Mouse (Mus musculus) limb, embryonic 13.5 days (tissue): Measurements from ENCODE around the gene Slc6a8. TPM values are rescaled to one million over a fixed set of nuclear protein-coding genes. Genes with fewer than 3 reads are reported as not detected.
A peak's percentile ranks its signal among the peaks of the same experiment; 100 is the strongest.

ENCODE experiments used
- ATAC-seq: fragments of 200-750 bp; cut with Nextera tagmentation; 2 replicates; pipeline ENCODE4 v1.8.0; 2017; ENCODE audit warnings: low read depth, moderate number of reproducible peaks, moderate TSS enrichment; ENCODE audit not compliant: low FRiP score
- H3K27ac ChIP-seq: fragments of 300-500 bp; sonication (generic); 2 replicates; pipeline ENCODE4 v1.5.1; 2015; ENCODE audit warnings: inconsistent platforms, mild to moderate bottlenecking, moderate library complexity
- H3K27me3 ChIP-seq: fragments of 300-500 bp; sonication (generic); 2 replicates; pipeline ENCODE4 v1.6.1; 2015; ENCODE audit warnings: mild to moderate bottlenecking, inconsistent platforms
- H3K36me3 ChIP-seq: fragments of 300-500 bp; sonication (generic); 2 replicates; pipeline ENCODE4 v1.6.1; 2015; ENCODE audit warnings: inconsistent platforms, mild to moderate bottlenecking, moderate library complexity
- H3K4me1 ChIP-seq: fragments of 300-500 bp; sonication (generic); 2 replicates; pipeline ENCODE4 v1.6.1; 2015; ENCODE audit warnings: inconsistent platforms
- H3K4me2 ChIP-seq: fragments of 300-500 bp; sonication (generic); replicated peaks from 2 replicates; pipeline ENCODE4 v1.6.1; 2015; ENCODE audit warnings: inconsistent platforms, mild to moderate bottlenecking, moderate library complexity
- H3K4me3 ChIP-seq: fragments of 300-500 bp; sonication (generic); 2 replicates; pipeline ENCODE4 v1.5.1; 2015; ENCODE audit warnings: moderate library complexity, mild to moderate bottlenecking, inconsistent platforms
- H3K9ac ChIP-seq: fragments of 300-500 bp; sonication (generic); 2 replicates; pipeline ENCODE4 v1.6.1; 2015; ENCODE audit warnings: mild to moderate bottlenecking, inconsistent platforms
- H3K9me3 ChIP-seq: fragments of 300-500 bp; sonication (generic); 2 replicates; pipeline ENCODE4 v1.6.1; 2016; ENCODE audit warnings: inconsistent platforms
- WGBS: fragments of 180-500 bp; shearing (Covaris S2); methylation state at CpG from one replicate; pipeline ENCODE4 v1.1.7; 2015; 5-methylcytosine and 5-hydroxymethylcytosine counted together
- polyA plus RNA-seq: library from polyadenylated mRNA; unstranded; fragments of >200 nt; fragmentation: Nextera tagmentation; extraction: Ambion mirVana; gene quantifications from 2 replicates; pipeline ENCODE4 v1.2.1, GENCODE M21; 2015

Slc6a8 gene
- polyA plus RNA-seq, 1 experiment from 2014 or later = 8.3 TPM

- Histone ChIP-seq H3K9me3 (no peaks in the 10 kb centered on the region), H3K4me3 (no peak overlapping the region), H3K4me2 (no peak overlapping the region), H3K4me1 (no peaks in the 10 kb centered on the region), H3K36me3 (peaks cover 58% of the 10 kb centered on the region), H3K27ac (no peak overlapping the region), H3K27me3 (peaks cover 2% of the 10 kb centered on the region; the same call in 1 of the 2 replicates), H3K9ac (no peak overlapping the region)
- WGBS = 53% methylated on average over 3 of the region's 3 CpGs
- ATAC-seq = no peak
These were observed 12.7 kb downstream of the Slc6a8 start for GRCm38 (mm10) chrX:73685629-73686028.

- WGBS = 63% methylated on average over 5 of the region's 5 CpGs
- H3K27me3 ChIP-seq = peaks cover 2% of the 10 kb centered on the region; the same call in 1 of the 2 replicates
- no peak for ATAC-seq
These were observed 18.1 kb downstream of the Slc6a8 start for GRCm38 (mm10) chrX:73690917-73691629.

GRCm38 (mm10) chrX:73700472-73700871, 27.5 kb downstream of the Slc6a8 start:
- Histone ChIP-seq H3K9me3 (no peaks in the 10 kb centered on the region), H3K27ac (no peak overlapping the region), H3K4me3 (no peak overlapping the region), H3K27me3 (no peaks in the 10 kb centered on the region), H3K4me1 (no peaks in the 10 kb centered on the region), H3K4me2 (no peak overlapping the region), H3K36me3 (peaks cover 18% of the 10 kb centered on the region), H3K9ac (no peak overlapping the region)
- ATAC-seq = no peak
- 81% methylated on average over 1 of the region's 1 CpGs for WGBS

More at GRCm38 (mm10) chrX:73690917-73691629, 18.1 kb downstream of the Slc6a8 start:
- H3K4me1 ChIP-seq = no peaks in the 10 kb centered on the region
- H3K27ac ChIP-seq = no peak overlapping the region
- no peaks in the 10 kb centered on the region for H3K9me3 ChIP-seq
- peaks cover 40% of the 10 kb centered on the region for H3K36me3 ChIP-seq
- H3K4me3 ChIP-seq = no peak overlapping the region
- no peak overlapping the region for H3K9ac ChIP-seq
- no peak overlapping the region for H3K4me2 ChIP-seq

GRCm38 (mm10) chrX:73715476-73716108, 42.6 kb downstream of the Slc6a8 start:
- Histone ChIP-seq H3K9me3 (no peaks in the 10 kb centered on the region), H3K4me3 (peak overlapping the region; percentile 57), H3K4me2 (peak overlapping the region; percentile 69), H3K36me3 (peaks cover 15% of the 10 kb centered on the region; the same call in 1 of the 2 replicates), H3K27ac (peak overlapping the region; percentile 72; the same call in 1 of the 2 replicates), H3K4me1 (peaks cover 32% of the 10 kb centered on the region), H3K9ac (peak overlapping the region; percentile 73), H3K27me3 (0 out of 2 replicates have a peak, but pooled peaks cover 3% of the 10 kb centered on the region)
- WGBS = 30% methylated on average over 21 of the region's 21 CpGs
- peak; percentile 34 for ATAC-seq

GRCm38 (mm10) chrX:73716109-73716661, 43.2 kb downstream of the Slc6a8 start, which contains the start of the genes Bcap31 and Abcd1:
TSS of gene Bcap31 (minus strand) at chrX:73716175.
TSS of gene Abcd1 (plus strand) at chrX:73716597.
- H3K27me3 ChIP-seq = 0 out of 2 replicates have a peak, but pooled peaks cover 3% of the 10 kb centered on the region
- H3K9me3 ChIP-seq = no peaks in the 10 kb centered on the region
- H3K4me2 ChIP-seq = peak within 1 kb of the TSS; percentile 71
- peak within 1 kb of the TSS; percentile 73 for H3K9ac ChIP-seq
- 31% methylated on average over 42 of the region's 45 CpGs for WGBS
- ATAC-seq = peak; percentile 95
- peak within 1 kb of the TSS; percentile 75 for H3K27ac ChIP-seq
- H3K36me3 ChIP-seq = peaks cover 9% of the 10 kb centered on the region; the same call in 1 of the 2 replicates
- H3K4me1 ChIP-seq = peaks cover 32% of the 10 kb centered on the region
- peak within 1 kb of the TSS; percentile 57 for H3K4me3 ChIP-seq

GRCm38 (mm10) chrX:73716709-73717545, 44.0 kb downstream of the Slc6a8 start:
- Histone ChIP-seq H3K27me3 (0 out of 2 replicates have a peak, but pooled peaks cover 3% of the 10 kb centered on the region), H3K27ac (peak overlapping the region; percentile 75), H3K4me2 (peak overlapping the region; percentile 71), H3K9me3 (no peaks in the 10 kb centered on the region), H3K4me1 (peaks cover 32% of the 10 kb centered on the region), H3K9ac (peak overlapping the region; percentile 62), H3K36me3 (0 out of 2 replicates have a peak, but pooled peaks cover 5% of the 10 kb centered on the region), H3K4me3 (peak overlapping the region; percentile 57)
- ATAC-seq = peak; percentile 39
- WGBS = 35% methylated on average over 30 of the region's 30 CpGs

GRCm38 (mm10) chrX:73717667-73718066, 44.7 kb downstream of the Slc6a8 start:
- peak overlapping the region; percentile 57 for H3K4me3 ChIP-seq
- H3K27me3 ChIP-seq = 0 out of 2 replicates have a peak, but pooled peaks cover 3% of the 10 kb centered on the region
- no peaks in the 10 kb centered on the region for H3K36me3 ChIP-seq
- no peak overlapping the region for H3K27ac ChIP-seq
- peaks cover 32% of the 10 kb centered on the region for H3K4me1 ChIP-seq
- H3K9ac ChIP-seq = peak overlapping the region; percentile 62; the same call in 1 of the 2 replicates
- no peaks in the 10 kb centered on the region for H3K9me3 ChIP-seq
- ATAC-seq = no peak
- WGBS = 61% methylated on average over 11 of the region's 11 CpGs
- peak overlapping the region; percentile 71 for H3K4me2 ChIP-seq

GRCm38 (mm10) chrX:73718271-73718670, 45.3 kb downstream of the Slc6a8 start:
- no peak overlapping the region for H3K9ac ChIP-seq
- peak overlapping the region; percentile 71 for H3K4me2 ChIP-seq
- H3K36me3 ChIP-seq = no peaks in the 10 kb centered on the region
- no peaks in the 10 kb centered on the region for H3K9me3 ChIP-seq
- H3K27ac ChIP-seq = no peak overlapping the region
- H3K4me3 ChIP-seq = no peak overlapping the region
- H3K4me1 ChIP-seq = peaks cover 32% of the 10 kb centered on the region
- ATAC-seq = no peak
- H3K27me3 ChIP-seq = 0 out of 2 replicates have a peak, but pooled peaks cover 3% of the 10 kb centered on the region
- WGBS = 40% methylated on average over 3 of the region's 3 CpGs

- no peak overlapping the region for H3K27ac ChIP-seq
- no peak for ATAC-seq
- H3K9me3 ChIP-seq = no peaks in the 10 kb centered on the region
- H3K36me3 ChIP-seq = no peaks in the 10 kb centered on the region
- no peak overlapping the region for H3K9ac ChIP-seq
- H3K4me2 ChIP-seq = peak overlapping the region; percentile 71
- 46% methylated on average over 5 of the region's 5 CpGs for WGBS
- 0 out of 2 replicates have a peak, but pooled peaks cover 3% of the 10 kb centered on the region for H3K27me3 ChIP-seq
- no peak overlapping the region for H3K4me3 ChIP-seq
- peaks cover 32% of the 10 kb centered on the region for H3K4me1 ChIP-seq
These were observed 45.9 kb downstream of the Slc6a8 start for GRCm38 (mm10) chrX:73718686-73719362.

GRCm38 (mm10) chrX:73730908-73731307, 58.0 kb downstream of the Slc6a8 start:
- H3K9me3 ChIP-seq = no peaks in the 10 kb centered on the region
- no peak for ATAC-seq
- H3K4me2 ChIP-seq = no peak overlapping the region
- H3K4me1 ChIP-seq = no peaks in the 10 kb centered on the region
- H3K9ac ChIP-seq = no peak overlapping the region
- peaks cover 12% of the 10 kb centered on the region; the same call in 1 of the 2 replicates for H3K36me3 ChIP-seq
- no peaks in the 10 kb centered on the region for H3K27me3 ChIP-seq
- WGBS = 38% methylated on average over 1 of the region's 1 CpGs
- H3K27ac ChIP-seq = no peak overlapping the region
- H3K4me3 ChIP-seq = no peak overlapping the region
